Mouse (Mus musculus) heart, postnatal 0 days (tissue): Measurements from ENCODE around the gene Rln1. TPM values are rescaled to one million over a fixed set of nuclear protein-coding genes. Genes with fewer than 3 reads are reported as not detected.
A peak's percentile ranks its signal among the peaks of the same experiment; 100 is the strongest.

Experiments
- ATAC-seq: fragments of 200-750 bp; cut with Nextera tagmentation; 2 replicates; pipeline ENCODE4 v1.8.0; 2017; ENCODE audit warnings: low read depth, moderate number of reproducible peaks, moderate library complexity; ENCODE audit not compliant: insufficient read depth
- DNase-seq: peaks from one replicate; pipeline ENCODE4 v3.0.0-alpha.2; 2016; ENCODE audit warnings: low spot score
- H3K27ac ChIP-seq: fragments of 300-500 bp; sonication (generic); 2 replicates; pipeline ENCODE4 v1.5.1; 2014; ENCODE audit warnings: low read depth, mild to moderate bottlenecking
- H3K27me3 ChIP-seq: fragments of 300-500 bp; sonication (generic); 2 replicates; pipeline ENCODE4 v1.6.1; 2014; ENCODE audit warnings: low read length, mixed read lengths; ENCODE audit not compliant: control insufficient read depth, insufficient read depth
- H3K36me3 ChIP-seq: fragments of 300-500 bp; sonication (generic); replicated peaks from 2 replicates; pipeline ENCODE4 v1.6.1; 2014; ENCODE audit warnings: low read length, mixed read lengths; ENCODE audit not compliant: control insufficient read depth, insufficient read depth
- H3K4me1 ChIP-seq: fragments of 300-500 bp; sonication (generic); 2 replicates; pipeline ENCODE4 v1.6.1; 2014; ENCODE audit warnings: antibody characterized with exemption; ENCODE audit not compliant: control insufficient read depth, insufficient read depth
- H3K4me2 ChIP-seq: fragments of 300-500 bp; sonication (generic); 2 replicates; pipeline ENCODE4 v1.6.1; 2014; ENCODE audit warnings: low read depth, mild to moderate bottlenecking, low read length, moderate library complexity
- H3K4me3 ChIP-seq: fragments of 300-500 bp; sonication (generic); 2 replicates; pipeline ENCODE4 v1.5.1; 2014; ENCODE audit warnings: low read depth, low read length
- H3K9ac ChIP-seq: fragments of 300-500 bp; sonication (generic); replicated peaks from 2 replicates; pipeline ENCODE4 v1.6.1; 2014; ENCODE audit warnings: low read depth, low read length, mixed read lengths
- H3K9me3 ChIP-seq: fragments of 300-500 bp; sonication (generic); replicated peaks from 2 replicates; pipeline ENCODE4 v1.6.1; 2016; ENCODE audit warnings: low read length; ENCODE audit not compliant: control insufficient read depth
- CTCF ChIP-seq: IDR thresholded peaks from 2 replicates; pipeline ENCODE4 v1.5.1; 2016; ENCODE audit warnings: antibody characterized with exemption, control low read depth, low read depth
- EP300 ChIP-seq: IDR thresholded peaks from 2 replicates; pipeline ENCODE4 v1.6.1; 2016; ENCODE audit warnings: antibody characterized with exemption, low read depth
- WGBS: fragments of 180-500 bp; shearing (Covaris S2); extraction: QIAGEN DNeasy Blood & Tissue Kit; methylation state at CpG from one replicate; pipeline ENCODE4 v1.1.7; 2014; 5-methylcytosine and 5-hydroxymethylcytosine counted together
- polyA plus RNA-seq: library from polyadenylated mRNA; unstranded; fragments of >200 nt; fragmentation: Nextera tagmentation; extraction: Ambion mirVana; gene quantifications from 2 replicates; pipeline ENCODE4 v1.2.1, GENCODE M21; 2015
- total RNA-seq: library from RNA; depleted of rRNA; stranded (reverse); fragments of >200 nt; gene quantifications from 2 replicates; pipeline ENCODE4 v1.2.3, GENCODE M21; 2014; ENCODE audit warnings: low replicate concordance

Gene Rln1
- total and polyA plus RNA-seq, 2 experiments from 2014 or later = 0.31 TPM; not detected in 1

- TF ChIP-seq EP300 (no peak), CTCF (no peak)
- no peak overlapping the region for H3K9ac ChIP-seq
- no peak overlapping the region for H3K4me2 ChIP-seq
- WGBS = 27% methylated on average over 3 of the region's 3 CpGs
- no peak overlapping the region for H3K27ac ChIP-seq
- no peak overlapping the region for H3K4me3 ChIP-seq
- no peaks in the 10 kb centered on the region for H3K9me3 ChIP-seq
- H3K36me3 ChIP-seq = no peaks in the 10 kb centered on the region
- H3K27me3 ChIP-seq = no peaks in the 10 kb centered on the region
- ATAC-seq (no peak), DNase-seq (no peak)
- H3K4me1 ChIP-seq = peaks cover 6% of the 10 kb centered on the region; the same call in 1 of the 2 replicates
Measured at GRCm38 (mm10) chr19:29365105-29365504, 30.6 kb upstream of the Rln1 start.

GRCm38 (mm10) chr19:29364076-29364475 is 29.6 kb upstream of the Rln1 start:
- no peaks in the 10 kb centered on the region for H3K27me3 ChIP-seq
- H3K27ac ChIP-seq = no peak overlapping the region
- no peaks in the 10 kb centered on the region for H3K9me3 ChIP-seq
- no peak overlapping the region for H3K4me3 ChIP-seq
- no peak for TF ChIP-seq EP300
- no peak for TF ChIP-seq CTCF
- no peak overlapping the region for H3K4me2 ChIP-seq
- H3K36me3 ChIP-seq = no peaks in the 10 kb centered on the region
- ATAC-seq (no peak), DNase-seq (no peak)
- no peak overlapping the region for H3K9ac ChIP-seq
- 78% methylated on average over 5 of the region's 5 CpGs for WGBS
- H3K4me1 ChIP-seq = peaks cover 6% of the 10 kb centered on the region; the same call in 1 of the 2 replicates

- Histone ChIP-seq H3K36me3 (no peaks in the 10 kb centered on the region), H3K27ac (no peak overlapping the region), H3K4me2 (no peak overlapping the region), H3K4me1 (peaks cover 6% of the 10 kb centered on the region; the same call in 1 of the 2 replicates), H3K4me3 (no peak overlapping the region), H3K9me3 (no peaks in the 10 kb centered on the region), H3K9ac (no peak overlapping the region), H3K27me3 (no peaks in the 10 kb centered on the region)
- ATAC-seq (no peak), DNase-seq (no peak)
- TF ChIP-seq EP300 (no peak), CTCF (no peak)
- WGBS = 87% methylated on average over 7 of the region's 7 CpGs
Measured at GRCm38 (mm10) chr19:29363557-29363956, 29.1 kb upstream of the Rln1 start.

GRCm38 (mm10) chr19:29362173-29362930 is 27.9 kb upstream of the Rln1 start:
- TF ChIP-seq EP300 (no peak), CTCF (no peak)
- no peaks in the 10 kb centered on the region for H3K9me3 ChIP-seq
- WGBS = 37% methylated on average over 13 of the region's 13 CpGs
- H3K9ac ChIP-seq = peak overlapping the region; percentile 72; the same call in 1 of the 2 replicates
- 0 out of 2 replicates have a peak, but pooled peaks have one; percentile 25 for ATAC-seq
- peak overlapping the region; percentile 79 for H3K4me3 ChIP-seq
- no peak overlapping the region for H3K27ac ChIP-seq
- DNase-seq = peak; percentile 16
- no peaks in the 10 kb centered on the region for H3K27me3 ChIP-seq
- no peaks in the 10 kb centered on the region for H3K36me3 ChIP-seq
- peaks cover 6% of the 10 kb centered on the region; the same call in 1 of the 2 replicates for H3K4me1 ChIP-seq
- peak overlapping the region; percentile 94 for H3K4me2 ChIP-seq

GRCm38 (mm10) chr19:29361468-29362130 is 27.1 kb upstream of the Rln1 start:
- Histone ChIP-seq H3K4me3 (peak overlapping the region; percentile 79), H3K27ac (peak overlapping the region; percentile 67; the same call in 1 of the 2 replicates), H3K9me3 (no peaks in the 10 kb centered on the region), H3K36me3 (0 out of 2 replicates have a peak, but pooled peaks cover 3% of the 10 kb centered on the region), H3K9ac (peak overlapping the region; percentile 72), H3K4me2 (peak overlapping the region; percentile 94), H3K27me3 (no peaks in the 10 kb centered on the region), H3K4me1 (peaks cover 6% of the 10 kb centered on the region; the same call in 1 of the 2 replicates)
- WGBS = 3% methylated on average over 33 of the region's 33 CpGs
- DNase-seq (peak; percentile 94), ATAC-seq (peak; percentile 100)
- TF ChIP-seq EP300 (no peak), CTCF (no peak)
